Mouse (Mus musculus) embryo, embryonic 11.5 days (tissue): ENCODE measurements around the gene Smad9.
A peak's percentile ranks its signal among the peaks of the same experiment; 100 is the strongest.

Experiments used
- DNase-seq: peaks from one replicate; pipeline ENCODE4 v3.0.0-alpha.2; 2012; ENCODE audit warnings: low read depth, low spot score

Gene Smad9

GRCm38 (mm10) chr3:54807666-54808217 is 52.4 kb downstream of the Smad9 start, which contains the start of gene Rfxap:
TSS of gene Rfxap (minus strand) at chr3:54807791.
- peak; percentile 94 for DNase-seq

DNA sequence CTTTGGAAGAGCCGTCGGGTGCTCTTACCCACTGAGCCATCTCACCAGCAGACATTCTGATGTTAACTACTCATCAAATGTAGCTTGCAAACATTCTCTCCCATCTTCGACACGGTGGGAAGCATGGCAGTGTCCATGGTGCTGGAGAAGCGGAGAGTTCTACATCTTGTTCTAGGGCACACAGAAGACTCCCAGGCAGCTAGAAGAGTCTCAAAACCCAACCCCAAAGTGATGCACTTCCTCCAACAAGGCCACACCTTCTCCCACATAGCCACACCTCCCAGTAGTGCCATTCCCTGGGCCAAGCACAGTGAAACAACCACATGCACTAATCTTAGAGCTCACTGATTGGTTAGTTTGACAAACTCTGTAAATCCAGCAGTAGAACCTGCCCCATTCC is 53.7 kb downstream of the Smad9 start:
- no peak for DNase-seq

DNA sequence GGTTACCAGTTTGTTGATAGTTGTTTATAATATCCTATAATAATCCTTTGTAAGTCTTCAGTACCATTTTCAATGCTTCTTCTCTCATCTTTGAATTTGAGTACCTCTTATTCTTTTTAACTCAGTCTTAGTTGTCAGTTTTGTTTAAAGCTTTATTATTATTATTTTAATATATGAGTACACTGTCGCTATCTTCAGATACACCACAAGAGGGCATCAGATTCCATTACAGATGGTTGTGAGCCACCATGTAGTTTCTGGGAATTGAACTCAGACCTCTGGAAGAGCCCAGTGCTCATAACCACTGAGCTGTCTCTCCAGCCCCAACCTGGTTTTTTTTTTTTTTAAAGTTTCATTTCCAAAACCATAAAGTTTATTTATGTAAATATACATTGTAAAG is 56.2 kb downstream of the Smad9 start:
- no peak for DNase-seq

- no peak for DNase-seq
Measured at GRCm38 (mm10) chr3:54813418-54813988, 58.1 kb downstream of the Smad9 start.

DNA sequence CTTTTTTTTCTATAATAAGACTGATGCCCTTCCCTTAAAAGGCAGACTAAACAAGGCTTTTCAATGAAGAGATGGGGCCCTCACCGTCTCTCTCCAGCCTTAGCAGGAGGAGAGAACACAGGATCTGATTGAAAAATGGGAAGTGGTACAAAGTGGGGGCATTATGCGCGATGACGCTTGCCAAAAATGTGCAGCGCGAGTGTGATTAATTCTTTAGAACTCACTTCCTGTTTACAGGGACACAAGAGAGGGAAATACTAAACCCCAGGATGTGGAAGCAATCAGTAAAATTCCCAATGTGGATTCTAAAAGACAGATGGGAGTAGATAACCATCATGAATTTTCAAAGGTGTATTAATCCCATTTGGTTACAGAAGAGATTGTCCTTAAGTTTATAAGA is 59.2 kb downstream of the Smad9 start:
- no peak for DNase-seq

DNA sequence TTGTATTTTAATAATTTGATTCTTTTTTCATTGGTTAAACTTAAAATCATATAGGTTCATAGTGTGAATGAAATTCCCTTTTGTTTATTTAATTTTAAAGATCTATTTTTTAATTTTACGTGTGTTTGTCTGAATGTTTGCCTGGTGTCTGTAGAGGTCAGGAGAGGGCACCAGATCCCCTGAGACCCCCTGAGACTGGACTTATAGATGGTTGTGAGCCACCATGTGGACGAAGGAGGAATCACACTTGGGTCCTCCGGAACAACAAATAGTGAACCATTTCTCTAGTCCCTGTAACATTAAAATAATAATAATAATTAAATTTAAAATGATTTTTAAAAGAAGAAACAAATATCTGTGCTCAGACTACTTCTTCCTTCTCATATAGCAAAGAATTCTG is 59.9 kb downstream of the Smad9 start:
- DNase-seq: peak; percentile 38

- no peak for DNase-seq
Measured at GRCm38 (mm10) chr3:54822526-54822925, 67.1 kb downstream of the Smad9 start.

DNA sequence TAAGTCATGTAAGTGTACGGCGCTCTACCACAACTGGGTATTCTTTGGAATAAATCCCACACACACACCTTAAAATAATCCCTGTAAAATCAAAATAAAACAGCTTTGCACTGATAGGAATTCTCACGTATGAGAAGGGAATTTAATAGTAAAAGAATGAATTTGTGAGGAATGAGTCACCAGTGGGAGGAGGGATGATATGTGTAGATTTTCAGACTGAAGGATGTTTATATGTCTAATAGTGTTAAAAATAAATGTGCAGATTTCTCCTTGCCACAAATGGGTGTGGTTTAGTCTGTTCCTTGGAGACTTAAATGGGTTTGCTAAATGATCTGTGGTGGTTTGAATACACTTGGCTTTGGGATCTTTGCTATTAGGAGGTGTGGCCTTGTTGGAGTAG is 77.1 kb downstream of the Smad9 start:
- no peak for DNase-seq

DNA sequence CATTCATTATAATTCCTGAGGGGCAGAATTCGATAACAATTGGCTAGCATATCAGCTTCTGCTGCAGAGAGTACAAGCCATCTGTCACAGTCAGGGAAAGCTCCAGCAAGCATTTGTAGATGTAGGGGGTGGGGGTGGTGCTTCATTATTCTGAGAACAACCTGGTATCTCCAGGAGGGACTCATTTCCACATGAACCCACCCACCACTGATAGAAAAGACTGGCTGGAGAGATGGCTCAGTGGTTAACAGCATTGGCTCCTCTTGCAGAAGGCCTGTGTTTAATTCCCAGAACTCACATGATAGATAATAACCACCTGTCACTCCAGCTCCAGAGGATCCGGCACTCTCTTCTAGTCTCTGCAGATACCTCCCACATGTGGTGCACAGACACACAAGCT is 80.0 kb downstream of the Smad9 start:
- no peak for DNase-seq
